Mouse (Mus musculus): ENCODE data around the gene Rnf157.
A peak's percentile ranks its signal among the peaks of the same experiment; 100 is the strongest.

The Rnf157 gene

DNA sequence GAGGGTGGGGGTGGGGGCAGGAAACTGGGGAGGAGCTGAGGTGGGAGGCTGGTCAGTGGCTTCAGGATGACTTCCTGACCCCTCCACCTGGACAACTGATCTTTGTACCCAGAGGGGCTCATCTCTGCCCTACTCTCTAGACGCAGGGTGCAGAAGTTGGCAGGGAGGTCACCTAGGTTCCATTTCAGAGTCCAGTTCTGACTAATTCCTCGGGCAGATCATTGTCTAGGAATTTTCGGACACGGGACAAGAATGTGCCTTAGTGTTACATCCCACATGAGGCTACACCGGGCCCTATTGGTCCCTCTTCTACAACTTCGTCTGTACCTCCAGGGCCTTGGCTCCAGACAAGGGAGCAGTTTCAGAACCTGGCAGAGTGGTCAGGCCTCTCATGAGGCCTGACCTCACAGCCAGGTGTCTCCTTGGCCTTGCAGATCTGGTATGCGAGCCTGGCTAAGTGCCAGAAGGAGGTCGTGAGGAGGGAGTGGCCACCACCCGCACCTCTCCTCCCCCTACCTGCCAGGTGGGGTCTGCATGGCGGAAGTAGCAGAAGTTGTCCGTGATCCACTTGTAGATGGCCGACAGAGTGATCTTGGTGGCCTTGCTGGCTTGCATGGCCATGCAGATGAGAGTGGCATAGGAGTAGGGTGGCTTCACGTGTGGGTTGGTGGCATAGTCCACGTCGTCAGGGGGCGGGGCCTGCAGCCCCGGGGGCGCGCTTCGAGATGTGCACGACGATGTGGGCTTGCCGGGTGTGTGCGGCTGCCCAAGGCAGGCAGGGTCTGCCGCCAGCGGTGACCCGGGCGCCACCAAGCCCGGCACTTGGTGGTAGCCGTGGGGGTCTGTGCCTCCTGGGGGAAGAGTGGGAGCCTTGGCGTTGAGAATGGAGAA is 79.1 kb downstream of the Rnf157 start:
- no peak for DNase-seq

DNA sequence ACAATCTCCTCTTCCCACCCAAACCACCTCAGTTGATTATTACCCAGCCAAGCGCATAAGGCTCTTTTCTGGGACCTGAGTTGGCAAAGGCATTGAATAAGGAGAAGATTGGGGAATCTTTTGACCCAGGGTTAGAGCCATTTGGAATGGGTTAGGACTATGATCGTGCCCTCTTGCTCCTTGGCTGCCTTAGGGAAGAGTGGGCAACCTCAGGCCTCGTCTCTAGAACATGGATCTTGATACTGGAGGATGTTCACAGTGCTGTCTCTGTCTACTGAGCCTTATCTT is 79.9 kb downstream of the Rnf157 start:
- no peak for DNase-seq

DNA sequence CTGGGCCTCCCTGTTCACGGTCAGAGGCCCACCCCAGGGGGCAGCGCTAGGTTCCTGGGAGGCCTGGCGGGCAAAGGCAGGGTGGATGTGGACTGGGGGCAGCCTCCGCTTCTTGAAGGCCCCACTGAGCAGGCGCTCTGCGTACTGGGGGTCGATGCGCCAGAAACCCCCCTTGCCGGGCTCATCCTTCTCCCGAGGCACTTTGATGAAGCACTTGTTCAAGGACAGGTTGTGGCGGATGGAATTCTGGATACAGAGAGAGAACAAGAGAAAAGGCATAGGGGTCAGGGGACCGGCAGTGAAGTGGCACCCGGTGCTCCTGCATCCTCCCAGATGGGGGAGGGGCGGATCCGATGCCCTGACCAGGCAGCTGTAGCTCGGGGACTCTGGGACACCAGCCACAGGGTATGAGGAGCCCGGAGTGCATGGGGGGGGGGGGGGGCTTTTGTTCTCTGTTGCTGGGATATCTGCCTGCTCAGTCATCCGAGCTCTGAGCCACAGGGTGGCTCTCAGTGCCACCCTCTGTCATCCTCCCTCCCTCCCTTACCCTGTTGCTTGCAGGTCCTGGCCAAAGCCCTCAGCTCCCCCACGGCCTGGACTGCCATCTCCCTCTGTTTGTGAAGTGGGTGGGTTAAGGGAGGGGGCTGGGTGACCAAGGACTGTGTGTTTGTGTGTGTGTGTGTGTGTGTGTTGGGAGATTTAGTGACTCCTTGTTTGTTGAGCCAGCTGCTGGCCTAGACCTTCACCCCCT is 80.4 kb downstream of the Rnf157 start:
- DNase-seq: peak; percentile 65

DNA sequence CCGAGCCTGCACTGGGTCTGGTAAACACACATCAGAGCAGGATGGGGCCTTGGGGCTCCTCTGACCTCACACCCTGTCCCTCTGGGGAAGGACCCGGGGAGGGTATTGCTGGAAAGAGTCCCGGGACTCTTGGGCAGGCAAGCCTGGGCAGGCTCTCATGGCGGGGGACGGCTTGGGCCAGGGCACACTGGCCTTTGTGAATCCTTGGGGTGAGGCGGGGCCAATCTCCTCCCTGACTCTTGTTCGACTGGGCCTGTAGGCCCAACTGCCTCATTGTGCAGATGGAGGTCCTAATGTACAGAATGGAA is 82.7 kb downstream of the Rnf157 start:
- no peak for DNase-seq

DNA sequence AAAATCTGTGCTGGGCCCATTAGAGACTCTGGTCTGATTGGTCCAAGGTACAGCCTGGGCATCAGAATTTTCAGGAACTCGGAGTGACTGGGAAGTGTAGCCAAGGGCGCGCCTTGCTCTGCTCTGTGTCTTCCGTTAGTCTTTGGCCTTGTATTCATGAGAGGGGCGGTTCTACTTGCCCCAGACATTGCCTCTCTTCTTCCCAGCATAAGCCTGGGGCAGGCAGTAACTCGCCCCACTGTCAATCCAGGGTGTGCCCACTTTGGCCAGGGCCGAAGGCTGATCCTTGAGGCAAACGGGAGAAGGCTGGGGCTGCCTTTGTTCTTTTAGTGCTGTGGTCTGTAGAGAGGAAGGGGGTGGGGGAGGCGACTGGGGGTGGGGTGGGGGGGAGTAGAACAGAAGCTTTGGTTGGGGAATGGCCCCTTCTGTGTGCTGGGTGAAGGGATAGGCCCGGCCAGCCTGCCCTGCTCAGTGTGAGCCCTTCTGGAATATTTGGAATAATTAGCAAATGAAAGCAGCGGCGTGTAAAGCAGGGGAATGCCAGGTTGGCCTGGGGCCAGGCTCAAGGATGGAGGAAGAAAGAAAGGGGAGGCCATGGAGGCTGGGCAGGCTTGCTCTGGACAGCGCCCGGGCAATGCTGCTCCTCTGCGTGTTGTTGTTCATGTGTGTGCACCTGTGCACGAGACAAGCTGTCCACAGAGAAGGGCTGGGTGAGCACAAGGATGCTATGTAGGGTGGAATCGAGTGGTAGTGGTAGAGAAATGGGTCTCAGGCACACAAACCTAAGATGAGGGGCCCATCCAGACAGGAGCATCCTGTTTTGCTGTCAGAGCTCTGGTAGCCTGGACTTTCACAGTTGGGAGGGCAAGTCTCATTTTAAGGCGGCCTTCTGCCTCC is 83.3 kb downstream of the Rnf157 start:
- peak; percentile 69 for DNase-seq

DNA sequence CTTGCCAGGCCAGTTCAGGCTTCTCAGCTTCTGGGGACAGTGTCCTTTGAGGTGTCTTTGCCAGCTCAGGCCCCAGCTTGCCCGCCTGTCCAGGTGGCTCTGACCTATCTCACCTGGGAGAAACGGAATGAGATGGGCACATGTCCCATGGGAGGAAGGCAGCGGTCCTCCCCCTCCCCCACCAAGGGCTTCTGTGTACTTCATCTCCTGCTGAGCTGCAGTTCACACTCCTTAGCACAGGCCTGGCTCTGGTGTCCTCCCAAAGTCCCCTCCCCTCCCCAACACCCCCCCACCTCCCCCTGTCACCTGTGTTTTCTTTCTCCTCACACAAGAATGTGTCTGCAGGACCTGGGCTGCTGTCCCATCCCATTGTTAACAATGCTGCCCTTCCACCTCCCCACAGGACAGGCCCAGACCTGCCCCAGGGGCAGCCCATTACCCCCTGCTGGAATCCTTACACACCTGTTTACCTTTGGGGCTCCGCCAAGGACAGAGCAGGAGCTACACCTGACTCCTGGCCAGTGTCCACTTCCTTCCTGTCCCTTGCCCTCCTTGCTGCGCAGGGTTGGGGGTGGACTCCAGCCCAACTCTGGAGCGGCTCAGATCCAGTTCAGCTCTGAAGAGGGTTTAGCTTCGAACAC is 85.7 kb downstream of the Rnf157 start:
- no peak for DNase-seq

DNA sequence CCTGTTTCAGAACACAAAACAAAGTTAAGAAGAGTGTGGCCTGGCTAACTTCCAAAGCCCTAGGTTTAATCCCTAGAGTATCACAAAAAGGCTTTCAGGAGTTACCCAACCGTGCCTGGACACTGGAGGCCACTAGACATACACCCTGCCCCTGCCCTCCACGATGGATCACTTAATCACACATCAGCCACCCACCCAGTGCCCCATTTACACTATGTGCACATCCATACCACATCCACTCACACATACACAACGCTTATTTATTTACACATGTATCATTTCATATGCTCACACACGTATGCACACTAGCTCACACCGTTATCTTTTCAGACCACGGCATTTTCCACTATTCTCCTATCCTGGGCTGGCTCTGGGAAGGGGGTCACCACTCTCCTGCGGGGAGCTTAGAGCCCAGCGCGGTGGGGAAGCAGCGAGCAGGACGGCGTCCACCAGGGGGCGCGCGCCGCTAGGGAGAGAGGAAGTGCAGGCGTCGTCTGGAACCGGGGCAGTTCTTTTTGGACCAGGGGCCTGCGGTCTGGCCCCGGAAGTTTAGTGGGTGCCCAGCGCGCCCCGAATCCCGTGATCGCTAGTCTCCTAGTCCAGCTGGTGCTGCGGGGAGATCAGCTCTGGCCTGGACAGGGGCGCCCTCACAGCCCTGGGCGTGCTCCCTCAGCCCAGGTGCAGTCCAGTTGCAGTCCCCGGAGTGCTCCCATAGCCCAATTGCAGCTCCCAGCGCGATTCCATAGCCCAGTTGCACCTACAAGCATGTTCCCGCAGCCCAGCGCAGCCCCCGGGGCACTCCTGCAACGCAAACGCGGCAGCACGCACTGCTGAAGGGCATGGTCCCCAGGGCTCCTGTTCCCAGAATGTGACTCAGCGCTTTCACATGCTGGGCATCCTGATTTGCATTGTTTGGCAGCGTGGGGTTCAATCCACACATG is 93.8 kb downstream of the Rnf157 start:
- peak; percentile 99 for DNase-seq

DNA sequence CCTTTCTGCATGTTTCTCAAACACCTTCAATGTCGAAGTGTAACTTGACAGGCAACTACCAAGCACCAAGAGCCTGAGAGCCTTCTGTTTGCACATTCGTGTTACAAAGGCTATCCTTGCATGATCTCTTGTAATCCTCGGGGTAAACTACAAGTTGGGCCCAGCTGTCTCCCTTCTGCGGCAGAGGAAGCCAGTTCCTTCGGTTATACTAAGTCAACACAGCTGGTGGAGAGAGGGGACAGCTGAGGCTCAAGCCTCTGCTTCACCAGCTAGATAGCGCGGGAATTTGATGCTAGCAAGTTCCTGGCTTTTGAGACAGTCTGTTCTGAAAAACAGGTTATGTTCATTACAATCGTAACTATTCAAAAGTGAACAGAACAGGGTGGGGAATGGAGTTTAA is 100.5 kb downstream of the Rnf157 start:
- no peak for DNase-seq

DNA sequence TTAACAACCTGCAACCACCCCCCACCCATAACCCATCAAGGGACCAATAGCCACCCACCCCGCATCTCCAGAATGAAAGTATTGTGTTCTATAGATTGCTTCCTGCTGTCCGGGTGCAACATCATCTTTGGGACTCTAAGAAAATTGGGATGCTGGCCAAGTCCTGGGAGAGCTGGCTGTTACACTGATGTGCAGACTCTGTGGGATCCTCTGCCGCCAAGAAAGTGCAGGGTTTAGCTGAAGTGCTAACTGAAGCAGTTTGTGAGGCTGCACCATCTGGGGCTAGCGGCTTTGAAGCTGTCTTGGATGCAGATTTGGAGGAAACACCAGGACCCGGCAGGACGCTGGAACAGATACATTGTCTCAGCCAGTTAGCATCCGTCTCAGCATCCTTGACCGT is 101.7 kb downstream of the Rnf157 start:
- peak; percentile 43 for DNase-seq

DNA sequence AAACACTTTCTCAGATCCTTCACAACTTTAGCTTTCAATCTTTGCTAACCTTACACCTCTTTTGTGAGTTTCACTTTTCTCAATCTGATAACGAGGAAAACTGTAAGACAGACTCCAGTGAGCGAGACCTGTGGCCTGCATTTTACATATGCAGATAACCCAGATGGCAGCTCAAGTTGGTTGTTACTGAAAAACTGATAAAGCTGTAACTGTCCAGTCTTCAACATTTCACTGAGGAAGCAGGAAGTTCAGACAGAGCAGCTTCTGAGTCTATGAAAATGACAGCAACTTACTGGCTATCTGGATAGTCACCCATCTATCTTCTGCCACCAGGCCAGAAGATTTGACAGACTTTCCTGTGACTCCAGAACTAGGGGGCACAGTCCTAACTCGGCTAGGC is 103.2 kb downstream of the Rnf157 start:
- DNase-seq: no peak

DNA sequence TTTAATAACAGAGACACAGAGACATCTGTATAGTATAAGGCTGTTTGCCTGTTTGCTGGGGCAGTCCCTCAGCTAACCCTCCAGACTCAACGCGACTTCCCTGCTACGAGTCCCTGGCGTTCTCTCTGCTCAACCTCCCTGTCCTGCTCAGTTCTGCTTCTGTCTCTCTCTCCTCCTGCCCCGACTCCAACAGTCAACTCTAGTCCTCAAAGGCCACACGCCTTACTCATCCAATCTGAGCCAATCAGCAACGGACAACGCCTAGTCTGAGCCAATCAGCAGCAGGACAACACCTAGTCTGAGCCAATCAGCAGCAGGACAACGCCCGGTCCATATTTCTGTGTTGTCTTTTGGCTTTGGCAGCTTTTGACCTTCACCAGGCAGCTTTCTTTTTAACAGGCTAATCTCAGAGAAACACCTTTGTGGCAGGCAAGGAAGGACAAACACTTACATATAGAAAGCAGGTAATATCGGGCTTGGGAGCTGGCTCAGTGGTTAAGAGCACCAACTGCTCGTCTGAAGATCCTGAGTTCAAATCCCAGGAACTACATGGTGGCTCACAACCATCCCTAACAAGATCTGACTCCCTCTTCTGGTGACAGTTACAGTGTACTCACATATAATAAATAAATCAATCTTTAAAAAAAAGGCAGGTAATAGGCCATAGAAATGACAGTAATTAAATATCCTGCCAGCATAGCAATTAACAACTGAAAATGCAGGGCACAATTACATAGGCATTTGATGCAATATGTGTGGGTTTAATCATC is 104.9 kb downstream of the Rnf157 start:
- no peak for DNase-seq

DNA sequence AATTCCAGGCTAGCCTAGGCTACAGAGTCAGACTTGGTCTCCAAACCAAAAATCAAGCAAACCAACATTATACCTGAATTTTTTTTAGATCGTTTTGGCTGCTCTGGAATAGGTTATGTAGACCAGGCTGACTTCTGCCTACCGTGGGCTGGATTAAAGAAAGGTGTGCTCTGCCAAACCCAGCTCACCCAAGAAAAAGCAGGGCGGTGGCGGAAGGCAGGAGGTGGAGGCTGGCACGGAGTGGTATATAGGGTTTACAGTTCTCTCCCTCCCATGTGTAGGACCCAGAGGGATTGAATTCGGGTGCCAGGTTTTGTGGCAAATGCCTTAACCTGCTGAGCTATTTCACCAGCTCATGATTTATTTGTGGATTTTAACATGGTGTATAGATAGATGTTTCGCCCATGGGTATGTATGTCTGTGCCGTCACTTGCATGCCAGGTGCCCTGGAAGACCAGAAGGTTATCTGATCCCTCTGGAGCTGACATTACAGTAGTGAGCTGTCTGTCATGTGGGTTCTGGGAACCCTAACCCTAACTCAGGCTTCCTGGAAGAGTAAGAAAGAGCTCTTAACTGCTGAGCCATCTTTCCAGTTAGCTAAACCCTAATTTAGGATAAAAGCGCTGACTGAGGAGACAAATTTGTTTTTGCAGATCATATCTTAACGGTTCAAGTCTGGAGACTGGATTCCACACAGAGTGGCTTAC is 105.7 kb downstream of the Rnf157 start, which contains the start of gene Exoc7:
Exoc7 (minus strand) TSS at position 215 of the 707 bp plus-strand sequence.
- no peak for DNase-seq

DNA sequence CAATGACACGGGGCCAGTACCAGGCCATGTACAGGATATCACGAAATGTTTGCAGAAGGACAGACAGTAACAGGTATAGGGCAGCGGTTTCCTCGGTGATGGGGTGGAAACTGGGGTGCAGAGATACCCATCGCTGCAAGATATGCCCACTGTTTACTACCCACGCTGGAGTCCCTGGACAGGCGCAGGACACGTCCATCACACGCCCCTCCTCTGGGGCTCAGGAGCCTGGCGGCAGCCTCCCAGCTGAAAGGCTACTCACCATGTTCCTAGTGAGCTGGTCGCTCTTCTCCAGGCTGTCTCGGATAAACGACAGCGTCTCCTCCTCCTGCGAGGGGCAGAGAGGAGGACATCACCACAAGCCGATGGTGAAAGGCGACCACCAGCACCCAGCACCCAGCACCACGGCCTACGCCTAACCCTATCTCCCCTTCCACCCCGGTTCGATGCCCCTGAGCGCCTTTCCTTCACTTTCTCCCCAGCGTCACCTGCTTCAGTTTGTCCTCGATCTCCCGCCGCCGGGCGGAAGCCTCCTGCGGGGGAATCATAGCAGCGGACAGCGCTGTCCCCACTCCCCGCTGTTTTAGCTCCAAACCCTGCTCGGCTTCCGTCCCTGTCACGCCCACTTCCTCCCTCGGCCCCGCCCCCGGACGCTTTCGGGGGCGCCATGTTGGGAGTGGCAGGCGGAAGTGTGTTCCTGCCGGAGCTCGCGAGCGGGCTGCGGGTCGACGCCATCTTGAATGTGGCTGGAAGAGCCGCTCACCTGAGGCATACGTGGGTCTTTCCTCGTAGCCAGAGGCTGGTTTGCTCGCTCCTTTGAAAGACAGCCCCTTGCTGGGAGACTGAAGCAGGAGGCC is 106.5 kb downstream of the Rnf157 start:
- DNase-seq: peak; percentile 93

DNA sequence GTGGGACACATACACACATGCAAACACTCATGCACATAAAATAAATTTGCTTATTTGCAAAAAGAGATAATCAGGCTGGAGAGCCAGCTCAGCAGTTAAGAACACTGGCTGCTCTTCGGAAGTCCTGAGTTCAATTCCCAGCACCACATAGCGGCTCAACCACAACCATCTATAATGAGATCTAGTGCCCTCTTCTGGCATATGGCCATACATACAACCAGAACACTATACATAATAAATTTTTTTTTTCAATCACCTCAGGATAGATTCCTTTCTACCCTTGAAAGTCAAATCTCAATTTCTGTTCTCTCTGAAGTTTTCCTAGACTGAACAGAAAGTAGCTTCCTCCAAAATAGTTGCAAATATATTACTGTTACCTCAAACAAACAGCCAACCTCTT is 107.4 kb downstream of the Rnf157 start:
- no peak for DNase-seq

DNA sequence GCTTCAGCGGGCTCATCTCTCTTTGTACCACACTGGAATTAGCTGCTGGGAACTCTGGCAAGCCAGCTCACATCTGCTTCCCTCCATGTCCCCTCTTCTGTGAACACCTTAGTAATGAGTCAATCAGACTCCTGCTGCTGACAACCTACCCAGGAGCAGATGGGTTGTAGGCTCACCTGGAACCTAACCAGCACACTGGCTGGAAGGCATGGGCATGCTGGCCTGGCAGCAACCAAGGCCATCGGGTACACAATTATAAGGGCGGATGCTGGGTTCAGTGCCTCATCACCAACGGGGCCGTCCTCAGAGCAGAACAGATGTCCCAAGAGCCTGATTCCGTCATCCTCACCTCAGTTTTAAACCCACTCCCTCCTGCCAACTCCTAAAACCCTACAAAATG is 114.2 kb downstream of the Rnf157 start:
- no peak for DNase-seq

DNA sequence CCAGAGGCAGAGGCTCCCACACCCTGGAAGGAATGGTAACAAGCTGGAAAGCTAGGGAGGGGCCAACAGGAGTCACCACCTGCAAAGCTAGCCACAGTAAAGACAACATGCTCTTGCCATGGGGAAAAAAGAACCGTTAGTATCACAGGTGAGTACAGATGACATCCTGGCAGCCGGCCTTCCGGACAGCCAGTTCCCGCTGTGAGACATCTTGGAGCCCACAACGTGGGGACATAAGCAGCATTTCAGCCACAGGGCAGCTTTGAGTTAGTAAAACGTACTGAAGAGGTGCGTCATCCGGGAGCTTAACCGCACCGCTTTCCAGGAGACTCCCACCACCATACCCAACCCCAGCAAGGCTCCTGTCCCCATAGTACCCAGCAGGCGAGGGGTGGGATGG is 114.6 kb downstream of the Rnf157 start:
- no peak for DNase-seq

DNA sequence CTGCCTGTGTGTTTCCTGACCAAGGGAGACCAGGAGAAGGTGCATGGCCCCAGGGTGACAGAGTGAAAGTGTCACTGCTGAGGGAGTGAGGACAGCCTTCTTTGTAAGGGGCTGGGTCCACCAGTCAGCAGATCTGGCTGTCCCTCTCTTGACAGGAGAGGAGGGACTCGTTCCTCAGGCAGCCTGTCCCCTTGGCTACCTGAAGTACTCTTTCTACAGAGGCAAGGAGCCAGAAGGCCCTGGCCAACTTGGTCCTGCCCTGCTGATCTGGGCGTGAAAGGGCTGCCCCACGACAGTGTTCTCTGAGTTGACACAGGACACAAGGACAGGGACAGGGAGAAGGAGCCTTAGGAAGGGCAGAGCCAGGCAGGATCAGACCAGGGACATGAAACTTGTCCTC is 115.8 kb downstream of the Rnf157 start:
- DNase-seq: no peak

DNA sequence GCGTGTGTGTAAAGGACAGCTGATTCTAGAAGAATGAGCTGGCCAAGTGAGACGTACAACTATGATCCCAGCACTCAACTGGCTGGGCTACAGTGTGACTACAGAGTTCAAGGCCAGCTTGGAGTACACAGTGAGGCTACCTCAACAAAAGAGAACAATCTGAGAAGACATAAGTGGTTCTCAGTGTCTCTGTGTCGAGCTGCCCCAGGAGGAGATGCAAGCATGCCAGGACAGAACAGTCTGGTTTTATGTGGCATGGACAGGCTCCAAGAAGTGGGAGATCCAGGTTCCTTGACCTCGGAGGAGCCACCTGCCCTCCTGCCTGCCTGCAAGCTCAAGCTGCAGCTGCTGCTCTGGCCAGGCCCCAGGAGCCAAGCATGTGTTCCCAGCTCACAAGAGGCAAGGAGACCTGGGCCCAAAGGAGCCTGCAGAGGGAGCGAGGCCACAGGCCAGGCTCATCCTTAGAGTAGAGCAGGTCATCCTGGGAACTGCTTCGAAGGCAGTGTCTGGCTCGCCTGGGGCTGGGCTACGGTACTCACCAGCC is 116.6 kb downstream of the Rnf157 start:
- DNase-seq: no peak

DNA sequence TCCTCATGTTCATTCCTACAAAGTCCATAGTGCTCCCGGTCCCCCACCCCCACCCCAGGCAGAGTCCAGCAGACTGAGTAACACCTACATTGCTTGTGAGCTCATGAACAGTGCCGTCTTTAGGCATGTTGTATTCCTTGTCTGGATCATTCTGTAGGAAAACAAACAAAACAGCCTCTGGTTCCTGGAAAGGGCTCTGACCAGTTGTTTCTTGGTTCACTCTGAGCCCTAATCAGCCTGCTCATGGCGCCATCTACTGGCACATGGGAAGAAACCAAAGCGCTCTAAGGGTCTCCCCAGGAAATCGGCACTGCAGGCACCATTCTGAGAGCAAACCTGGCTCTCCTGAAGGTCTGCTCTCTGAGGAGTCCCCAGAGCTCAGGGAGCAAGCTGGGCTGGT is 118.5 kb downstream of the Rnf157 start:
- peak; percentile 47 for DNase-seq

All from right cerebral cortex, postnatal 4 days (tissue).